Mouse (Mus musculus): ENCODE results near the gene Lpgat1. TPM values are rescaled to one million over a fixed set of nuclear protein-coding genes. Genes with fewer than 3 reads are reported as not detected.
A peak's percentile ranks its signal among the peaks of the same experiment; 100 is the strongest.

The Lpgat1 gene
- polyA plus RNA-seq, 2 experiments: 4.3 to 7.7 TPM

GRCm38 (mm10) chr1:191719326-191719725, 1.7 kb downstream of the Lpgat1 start:
- Histone ChIP-seq H3K36me3 (replicated peaks; ENCODE audit: control insufficient read depth, insufficient read depth, low read depth) (no peaks in the 10 kb centered on the region), H3K27me3 (ENCODE audit: control insufficient read depth, insufficient read depth, low read length) (peaks cover 36% of the 10 kb centered on the region), H3K27ac (no peak overlapping the region), H3K4me3 (ENCODE audit: insufficient read depth in 1 of 2, low read depth in 2 of 2, low read length in 2 of 2) (peak overlapping the region; percentile 54 to 61), H3K4me1 (replicated peaks; ENCODE audit: control insufficient read depth in 2 of 2, insufficient read depth in 2 of 2, low read length in 1 of 2) (no peaks in the 10 kb centered on the region; a peak in 1 of 4 replicates), H3K4me2 (ENCODE audit: low read depth) (peak overlapping the region; percentile 67), H3K9me3 (ENCODE audit: control insufficient read depth, low read length) (no peaks in the 10 kb centered on the region), H3K9ac (replicated peaks) (no peak overlapping the region)
- TF ChIP-seq CTCF (IDR thresholded peaks at IDR 0.05; ENCODE audit: low read depth) (no peak), EP300 (IDR thresholded peaks at IDR 0.05; ENCODE audit: low read depth) (no peak)
- 24% methylated on average over 11 of the region's 11 CpGs for WGBS (ENCODE audit: insufficient replicate concordance)
- DNase-seq (ENCODE audit: low read depth in 3 of 3, low spot score in 3 of 3) (no peak), ATAC-seq (ENCODE audit: insufficient read depth) (no peak)

DNA sequence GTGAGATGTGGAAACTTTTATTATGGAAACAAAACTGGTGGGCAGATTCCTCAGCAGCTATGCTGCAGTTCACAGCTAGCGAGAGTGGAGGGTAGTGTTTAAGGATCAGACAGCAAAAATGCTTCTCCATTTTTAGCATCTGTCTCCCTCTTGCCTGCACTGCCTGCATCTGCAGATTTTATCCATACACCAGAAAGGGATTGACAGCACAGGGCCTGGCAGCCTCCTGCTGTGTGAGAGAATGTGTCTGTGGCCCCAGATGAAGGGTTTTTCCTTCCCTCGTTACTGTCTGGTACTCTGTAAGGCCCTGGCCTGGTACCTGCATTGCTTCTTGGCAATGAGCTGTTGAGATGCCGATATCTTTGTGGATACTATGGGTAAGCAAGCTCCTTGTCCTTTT, 2.8 kb downstream of the Lpgat1 start:
- H3K36me3 ChIP-seq (replicated peaks; ENCODE audit: control insufficient read depth, insufficient read depth, low read depth): no peaks in the 10 kb centered on the region
- WGBS (ENCODE audit: insufficient replicate concordance): 59% methylated on average over 3 of the region's 3 CpGs
- no peak for DNase-seq (ENCODE audit: low read depth in 3 of 3, low spot score in 3 of 3)
- no peaks in the 10 kb centered on the region; a peak in 1 of 4 replicates for H3K4me1 ChIP-seq (replicated peaks; ENCODE audit: control insufficient read depth in 2 of 2, insufficient read depth in 2 of 2, low read length in 1 of 2)
- TF ChIP-seq CTCF (IDR thresholded peaks at IDR 0.05; ENCODE audit: low read depth) (no peak), EP300 (IDR thresholded peaks at IDR 0.05; ENCODE audit: low read depth) (no peak)
- no peak overlapping the region for H3K9ac ChIP-seq (replicated peaks)
- no peak overlapping the region for H3K4me3 ChIP-seq (ENCODE audit: insufficient read depth in 1 of 2, low read depth in 2 of 2, low read length in 2 of 2)
- no peak overlapping the region for H3K4me2 ChIP-seq (ENCODE audit: low read depth)
- H3K9me3 ChIP-seq (ENCODE audit: control insufficient read depth, low read length): no peaks in the 10 kb centered on the region
- no peak for ATAC-seq (ENCODE audit: insufficient read depth)
- peaks cover 36% of the 10 kb centered on the region for H3K27me3 ChIP-seq (ENCODE audit: control insufficient read depth, insufficient read depth, low read length)
- H3K27ac ChIP-seq: no peak overlapping the region

GRCm38 (mm10) chr1:191722706-191723105, 5.1 kb downstream of the Lpgat1 start:
- Histone ChIP-seq H3K9ac (replicated peaks) (no peak overlapping the region; the same call in 1 of the 2 replicates), H3K4me3 (ENCODE audit: insufficient read depth in 1 of 2, low read depth in 2 of 2, low read length in 2 of 2) (no peak overlapping the region), H3K4me1 (replicated peaks; ENCODE audit: control insufficient read depth in 2 of 2, insufficient read depth in 2 of 2, low read length in 1 of 2) (no peaks in the 10 kb centered on the region; a peak in 1 of 4 replicates), H3K36me3 (replicated peaks; ENCODE audit: control insufficient read depth, insufficient read depth, low read depth) (no peaks in the 10 kb centered on the region), H3K27ac (no peak overlapping the region), H3K4me2 (ENCODE audit: low read depth) (no peak overlapping the region), H3K27me3 (ENCODE audit: control insufficient read depth, insufficient read depth, low read length) (peaks cover 21% of the 10 kb centered on the region), H3K9me3 (ENCODE audit: control insufficient read depth, low read length) (no peaks in the 10 kb centered on the region)
- DNase-seq (ENCODE audit: low read depth in 3 of 3, low spot score in 3 of 3) (no peak), ATAC-seq (ENCODE audit: insufficient read depth) (no peak)
- TF ChIP-seq EP300 (IDR thresholded peaks at IDR 0.05; ENCODE audit: low read depth): no peak
- no peak for TF ChIP-seq CTCF (IDR thresholded peaks at IDR 0.05; ENCODE audit: low read depth)
- 60% methylated on average over 4 of the region's 4 CpGs for WGBS (ENCODE audit: insufficient replicate concordance)

DNA sequence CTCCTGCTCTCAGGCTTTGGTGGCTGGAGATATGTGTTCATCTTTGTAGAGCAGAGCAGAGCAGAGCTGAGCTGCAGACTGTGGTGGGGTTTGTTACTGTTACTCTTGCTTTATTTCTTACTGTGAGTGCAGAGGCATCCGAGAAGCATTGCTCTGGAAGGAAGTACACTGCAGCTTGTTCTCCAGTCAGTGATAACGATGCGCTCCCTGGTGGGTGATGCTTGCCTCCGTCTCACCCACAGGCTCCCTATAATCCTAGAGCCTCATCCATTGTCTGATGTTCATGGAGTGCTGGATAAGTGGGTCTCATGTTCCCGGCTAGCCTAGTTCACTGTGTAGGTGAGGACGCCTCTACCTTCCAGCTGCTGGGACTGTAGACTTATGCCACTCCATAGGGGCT, 6.0 kb downstream of the Lpgat1 start:
- ATAC-seq (ENCODE audit: insufficient read depth) (no peak), DNase-seq (ENCODE audit: low read depth in 3 of 3, low spot score in 3 of 3) (no peak)
- no peaks in the 10 kb centered on the region for H3K36me3 ChIP-seq (replicated peaks; ENCODE audit: control insufficient read depth, insufficient read depth, low read depth)
- TF ChIP-seq EP300 (IDR thresholded peaks at IDR 0.05; ENCODE audit: low read depth): no peak
- TF ChIP-seq CTCF (IDR thresholded peaks at IDR 0.05; ENCODE audit: low read depth): no peak
- WGBS (ENCODE audit: insufficient replicate concordance): 64% methylated on average over 6 of the region's 6 CpGs
- H3K9me3 ChIP-seq (ENCODE audit: control insufficient read depth, low read length): no peaks in the 10 kb centered on the region
- H3K4me3 ChIP-seq (ENCODE audit: insufficient read depth in 1 of 2, low read depth in 2 of 2, low read length in 2 of 2): no peak overlapping the region
- no peak overlapping the region for H3K4me2 ChIP-seq (ENCODE audit: low read depth)
- H3K27me3 ChIP-seq (ENCODE audit: control insufficient read depth, insufficient read depth, low read length): peaks cover 12% of the 10 kb centered on the region
- no peak overlapping the region for H3K9ac ChIP-seq (replicated peaks)
- no peaks in the 10 kb centered on the region; a peak in 1 of 4 replicates for H3K4me1 ChIP-seq (replicated peaks; ENCODE audit: control insufficient read depth in 2 of 2, insufficient read depth in 2 of 2, low read length in 1 of 2)
- no peak overlapping the region for H3K27ac ChIP-seq

DNA sequence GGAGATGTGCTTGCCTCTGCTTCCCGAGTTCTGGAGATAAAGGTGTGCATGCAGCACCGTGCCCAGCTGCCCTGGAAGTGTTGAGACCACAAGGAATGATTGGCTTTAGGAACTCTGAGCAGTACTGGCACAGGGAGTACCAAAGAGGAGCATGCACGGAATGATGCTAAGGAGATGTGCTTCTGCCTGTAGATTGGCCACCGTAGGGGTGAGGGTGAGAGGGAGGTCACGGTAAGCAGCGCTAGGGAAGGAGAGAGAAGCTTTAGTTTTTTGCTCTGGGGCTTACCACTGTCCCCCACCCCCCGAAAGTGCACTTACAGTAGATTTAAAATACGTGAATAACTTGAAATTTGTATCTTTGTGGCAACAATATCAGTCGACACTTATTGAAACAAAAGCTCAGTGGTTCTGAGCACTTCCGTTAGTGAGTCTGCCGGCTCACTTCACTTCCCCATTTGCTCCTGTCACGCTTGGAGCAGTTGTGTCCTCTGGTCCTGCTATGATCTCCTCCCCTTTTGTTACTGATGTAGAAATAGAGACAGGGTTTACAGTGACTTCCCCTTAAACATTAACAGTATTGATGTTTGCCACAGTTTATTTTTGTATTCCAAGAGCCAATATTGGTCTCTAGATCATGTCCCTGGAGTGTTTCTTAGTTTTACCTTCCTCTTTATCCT, 6.9 kb downstream of the Lpgat1 start:
- Histone ChIP-seq H3K27me3 (ENCODE audit: control insufficient read depth, insufficient read depth, low read length) (peaks cover 3% of the 10 kb centered on the region), H3K4me1 (replicated peaks; ENCODE audit: control insufficient read depth in 2 of 2, insufficient read depth in 2 of 2, low read length in 1 of 2) (no peaks in the 10 kb centered on the region; a peak in 1 of 4 replicates), H3K4me2 (ENCODE audit: low read depth) (no peak overlapping the region), H3K9ac (replicated peaks) (no peak overlapping the region), H3K36me3 (replicated peaks; ENCODE audit: control insufficient read depth, insufficient read depth, low read depth) (no peaks in the 10 kb centered on the region), H3K9me3 (ENCODE audit: control insufficient read depth, low read length) (no peaks in the 10 kb centered on the region), H3K27ac (no peak overlapping the region), H3K4me3 (ENCODE audit: insufficient read depth in 1 of 2, low read depth in 2 of 2, low read length in 2 of 2) (no peak overlapping the region)
- TF ChIP-seq CTCF (IDR thresholded peaks at IDR 0.05; ENCODE audit: low read depth) (no peak), EP300 (IDR thresholded peaks at IDR 0.05; ENCODE audit: low read depth) (no peak)
- DNase-seq (ENCODE audit: low read depth in 3 of 3, low spot score in 3 of 3) (no peak), ATAC-seq (ENCODE audit: insufficient read depth) (no peak)
- WGBS (ENCODE audit: insufficient replicate concordance): 22% methylated on average over 12 of the region's 12 CpGs
